Mouse (Mus musculus): ENCODE data around the gene Gm5941. TPM values are rescaled to one million over a fixed set of nuclear protein-coding genes. Genes with fewer than 3 reads are reported as not detected.
"Not testable (repeated sequence)": the region's sequence is repeated elsewhere in the genome, so short reads cannot be mapped to it uniquely, and the experiment has no call there.

The Gm5941 gene
- not detected in 2 replicates for polyA plus RNA-seq (2012; rRNA removed)

DNA sequence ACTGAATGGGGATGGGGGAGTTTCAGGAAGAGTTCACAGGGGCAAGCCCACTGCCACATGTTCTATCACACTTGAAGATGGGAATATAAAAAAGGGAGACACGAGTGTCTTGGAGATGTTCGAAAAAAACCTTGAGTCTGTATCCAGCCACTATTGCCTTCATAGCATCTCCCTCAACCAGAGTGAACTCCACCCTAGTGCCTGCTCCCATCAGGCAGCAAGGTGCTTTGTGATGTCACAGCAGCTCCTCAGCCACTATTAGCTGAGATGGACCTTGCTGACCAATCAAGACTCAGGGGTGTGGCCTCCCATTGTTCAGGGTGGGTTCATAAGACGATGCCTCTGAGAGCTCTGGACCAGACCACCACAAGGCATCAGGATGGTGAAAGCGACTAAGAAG is at the start of gene Gm5941:
Gene Gm5941, plus strand, starts transcription at position 301 of the 400 bp plus-strand sequence.
- H3K27ac ChIP-seq (ENCODE audit: insufficient read depth, low read depth, low read length); H3K27me3 ChIP-seq (ENCODE audit: control insufficient read depth, insufficient read depth, low read length); H3K4me1 ChIP-seq (ENCODE audit: control insufficient read depth, insufficient read depth, insufficient read length, low read length); H3K36me3 ChIP-seq (ENCODE audit: control insufficient read depth, insufficient read depth, low read length); H3K4me3 ChIP-seq (ENCODE audit: low read depth, low read length): not testable (repeated sequence)
- WGBS: 80% methylated on average over 4 of the region's 4 CpGs

DNA sequence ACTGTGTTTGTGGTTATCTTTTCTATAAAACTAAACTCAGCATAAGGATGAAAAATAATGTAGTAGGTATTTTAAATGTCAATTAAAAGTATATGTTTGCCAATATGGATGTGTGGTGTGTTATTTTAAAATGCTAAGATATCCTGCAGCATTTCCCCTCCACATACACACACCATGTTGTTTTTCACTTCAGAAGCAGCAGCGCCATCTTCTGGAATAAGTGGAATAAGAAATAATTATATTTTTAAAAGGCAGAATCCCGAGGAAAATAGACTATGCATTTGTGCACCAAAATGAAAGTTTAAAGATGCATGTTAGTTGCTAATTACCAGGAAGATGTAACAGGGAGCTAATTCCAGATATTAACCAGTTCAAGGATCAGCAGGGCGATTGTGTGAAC is 29.3 kb upstream of the Gm5941 start:
- Histone ChIP-seq H3K27ac (ENCODE audit: insufficient read depth, low read depth, low read length) (no peak overlapping the region), H3K4me3 (ENCODE audit: low read depth, low read length) (no peak overlapping the region), H3K4me1 (ENCODE audit: control insufficient read depth, insufficient read depth, insufficient read length, low read length) (no peaks in the 10 kb centered on the region), H3K27me3 (ENCODE audit: control insufficient read depth, insufficient read depth, low read length) (no peaks in the 10 kb centered on the region), H3K36me3 (ENCODE audit: control insufficient read depth, insufficient read depth, low read length) (no peaks in the 10 kb centered on the region)
- no peak for TF ChIP-seq CTCF (IDR thresholded peaks at IDR 0.05; ENCODE audit: extremely low read depth, insufficient read length, insufficient replicate concordance, low read depth, low read length)
- TF ChIP-seq POLR2A (IDR thresholded peaks at IDR 0.05; ENCODE audit: low read depth, low read length): no peak
- 36% methylated on average over 3 of the region's 3 CpGs for WGBS

DNA sequence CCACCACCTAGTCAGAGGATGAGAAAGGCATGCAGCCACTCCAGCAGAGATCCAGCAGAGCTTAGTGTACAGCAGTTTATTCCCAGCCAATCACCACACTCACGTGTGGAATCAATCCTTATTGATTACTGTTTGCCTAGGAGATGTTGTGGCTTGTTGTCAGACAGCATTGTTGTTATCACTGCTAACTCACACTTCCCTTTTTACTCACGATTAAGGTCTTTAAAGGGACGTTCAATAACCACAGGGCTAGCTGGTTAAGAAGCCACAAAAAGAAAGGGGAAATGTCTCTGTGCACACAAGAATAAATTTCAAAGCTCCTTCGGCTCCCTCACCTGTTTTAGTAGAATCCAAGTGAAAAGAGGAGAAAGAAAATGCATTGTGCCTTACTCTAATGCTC is 25.0 kb upstream of the Gm5941 start:
- Histone ChIP-seq H3K27me3 (ENCODE audit: control insufficient read depth, insufficient read depth, low read length) (no peaks in the 10 kb centered on the region), H3K4me3 (ENCODE audit: low read depth, low read length) (no peak overlapping the region), H3K4me1 (ENCODE audit: control insufficient read depth, insufficient read depth, insufficient read length, low read length) (no peaks in the 10 kb centered on the region), H3K27ac (ENCODE audit: insufficient read depth, low read depth, low read length) (no peak overlapping the region), H3K36me3 (ENCODE audit: control insufficient read depth, insufficient read depth, low read length) (no peaks in the 10 kb centered on the region)
- WGBS: 50% methylated on average over 4 of the region's 4 CpGs
- TF ChIP-seq POLR2A (IDR thresholded peaks at IDR 0.05; ENCODE audit: low read depth, low read length) (no peak), CTCF (IDR thresholded peaks at IDR 0.05; ENCODE audit: extremely low read depth, insufficient read length, insufficient replicate concordance, low read depth, low read length) (no peak)

DNA sequence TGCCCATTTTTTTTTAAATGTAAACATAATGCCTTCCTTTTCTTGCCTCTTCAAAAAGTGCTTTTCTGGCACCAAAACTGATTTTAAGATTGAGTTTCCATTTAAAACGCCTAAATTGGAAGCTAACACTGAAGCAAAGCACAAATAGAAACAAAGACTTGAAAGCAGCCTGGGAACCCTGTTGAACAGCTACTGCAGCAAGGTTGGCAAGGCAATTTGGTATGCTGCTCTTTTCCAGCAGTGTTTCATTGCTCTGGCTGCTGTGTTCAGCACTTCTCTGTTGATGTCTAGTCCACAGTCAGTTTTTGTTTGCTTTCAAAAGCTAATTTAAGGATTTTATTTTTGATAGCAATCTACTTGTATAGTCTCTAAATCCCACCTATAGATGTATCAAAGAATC is 8.5 kb downstream of the Gm5941 start:
- Histone ChIP-seq H3K27ac (ENCODE audit: insufficient read depth, low read depth, low read length) (no peak overlapping the region), H3K4me3 (ENCODE audit: low read depth, low read length) (no peak overlapping the region)
- WGBS: 31% methylated on average over 1 of the region's 1 CpGs

DNA sequence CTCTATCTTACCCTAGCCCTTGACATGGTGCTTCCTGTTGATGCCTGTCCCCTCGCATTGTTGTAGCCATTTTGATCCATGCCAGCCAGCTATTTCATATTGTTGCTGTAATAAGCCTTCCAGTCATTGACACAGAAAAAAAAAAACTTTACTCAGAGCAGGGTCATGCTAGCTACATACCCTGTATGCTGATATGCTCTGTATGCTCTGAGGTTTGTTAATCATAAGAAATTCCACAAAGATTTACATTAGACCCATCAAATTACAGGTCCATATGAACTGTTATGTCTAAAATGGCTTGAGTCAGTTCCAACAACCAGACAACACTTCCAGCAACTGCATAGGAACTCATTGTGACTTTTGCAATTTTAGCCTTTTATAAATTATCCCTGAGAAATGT is 38.1 kb downstream of the Gm5941 start:
- Histone ChIP-seq H3K27me3 (ENCODE audit: control insufficient read depth, insufficient read depth, low read length) (no peaks in the 10 kb centered on the region), H3K4me3 (ENCODE audit: low read depth, low read length) (no peak overlapping the region), H3K36me3 (ENCODE audit: control insufficient read depth, insufficient read depth, low read length) (no peaks in the 10 kb centered on the region), H3K4me1 (ENCODE audit: control insufficient read depth, insufficient read depth, insufficient read length, low read length) (no peaks in the 10 kb centered on the region), H3K27ac (ENCODE audit: insufficient read depth, low read depth, low read length) (no peak overlapping the region)
- TF ChIP-seq CTCF (IDR thresholded peaks at IDR 0.05; ENCODE audit: extremely low read depth, insufficient read length, insufficient replicate concordance, low read depth, low read length) (no peak), POLR2A (IDR thresholded peaks at IDR 0.05; ENCODE audit: low read depth, low read length) (no peak)
- WGBS: 67% methylated on average over 1 of the region's 1 CpGs

More for the DNA sequence above, 8.5 kb downstream of the Gm5941 start:
- no peaks in the 10 kb centered on the region for H3K36me3 ChIP-seq (ENCODE audit: control insufficient read depth, insufficient read depth, low read length)
- H3K27me3 ChIP-seq (ENCODE audit: control insufficient read depth, insufficient read depth, low read length): no peaks in the 10 kb centered on the region
- no peaks in the 10 kb centered on the region for H3K4me1 ChIP-seq (ENCODE audit: control insufficient read depth, insufficient read depth, insufficient read length, low read length)
- no peak for TF ChIP-seq POLR2A (IDR thresholded peaks at IDR 0.05; ENCODE audit: low read depth, low read length)
- TF ChIP-seq CTCF (IDR thresholded peaks at IDR 0.05; ENCODE audit: extremely low read depth, insufficient read length, insufficient replicate concordance, low read depth, low read length): no peak

Other genes starting within 250 kb of the Gm5941 start
- gene Mageb18, start 109.6 kb downstream of the Gm5941 start, polyA plus RNA-seq (2012; rRNA removed): not detected in 2 replicates